Mouse (Mus musculus) thymus, adult 18-20 months (tissue): ENCODE data around the gene Vdac2.

Experiments used
- DNase-seq, 2 experiments: peaks; one replicate each; pipeline ENCODE4 v3.0.0; 2022; ENCODE audit warnings: mixed read lengths in 2 of 2

Vdac2 gene

DNA sequence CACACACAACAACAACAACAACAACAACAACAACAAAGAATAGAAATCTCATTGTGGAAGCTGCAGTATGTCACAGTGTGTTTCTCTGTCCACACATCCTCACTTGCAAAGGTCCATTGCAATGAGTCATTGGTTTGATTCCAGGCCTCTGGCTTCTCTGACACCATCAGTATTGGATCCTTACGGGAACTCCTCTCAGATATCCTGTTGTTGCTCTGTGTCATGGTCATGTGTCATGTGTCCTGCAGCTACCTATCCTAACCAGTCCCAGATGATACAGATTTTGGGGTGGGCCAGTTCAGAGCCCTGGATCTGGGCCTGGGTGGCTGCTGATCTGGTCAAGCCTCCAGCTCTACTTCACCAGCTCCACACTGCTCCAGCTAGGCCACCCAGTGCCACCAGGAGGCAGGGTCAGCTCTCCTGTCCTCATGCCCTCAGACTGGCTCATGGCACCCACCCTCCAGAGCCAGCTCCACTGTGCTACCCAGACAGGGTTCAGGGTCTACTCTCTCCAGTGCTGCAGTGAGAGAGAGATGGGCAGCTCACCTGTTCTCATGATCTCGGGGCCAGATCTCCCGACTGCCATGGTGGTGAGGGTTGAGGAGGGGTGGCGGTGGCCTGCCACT is 4.0 kb upstream of the Vdac2 start:
- no peak for DNase-seq

DNA sequence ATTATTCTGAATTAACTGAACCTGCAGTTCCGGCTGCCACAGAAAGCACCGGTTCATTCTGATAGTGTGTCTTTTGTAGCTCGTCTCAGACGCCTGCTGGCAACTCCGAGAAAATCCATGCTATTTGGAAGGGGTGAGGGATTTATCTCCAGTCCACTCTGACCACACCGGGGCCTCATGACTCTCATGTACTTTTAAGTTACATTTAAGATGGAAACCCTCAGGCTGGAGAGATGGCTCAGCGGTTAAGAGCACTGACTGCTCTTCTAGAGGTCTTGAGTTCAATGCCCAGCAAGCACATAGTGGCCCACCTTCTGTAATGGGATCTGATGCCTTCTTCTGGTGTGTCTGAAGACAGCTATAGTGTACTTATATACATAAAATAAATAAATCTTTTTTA is 2.7 kb upstream of the Vdac2 start:
- DNase-seq, result no peak

DNA sequence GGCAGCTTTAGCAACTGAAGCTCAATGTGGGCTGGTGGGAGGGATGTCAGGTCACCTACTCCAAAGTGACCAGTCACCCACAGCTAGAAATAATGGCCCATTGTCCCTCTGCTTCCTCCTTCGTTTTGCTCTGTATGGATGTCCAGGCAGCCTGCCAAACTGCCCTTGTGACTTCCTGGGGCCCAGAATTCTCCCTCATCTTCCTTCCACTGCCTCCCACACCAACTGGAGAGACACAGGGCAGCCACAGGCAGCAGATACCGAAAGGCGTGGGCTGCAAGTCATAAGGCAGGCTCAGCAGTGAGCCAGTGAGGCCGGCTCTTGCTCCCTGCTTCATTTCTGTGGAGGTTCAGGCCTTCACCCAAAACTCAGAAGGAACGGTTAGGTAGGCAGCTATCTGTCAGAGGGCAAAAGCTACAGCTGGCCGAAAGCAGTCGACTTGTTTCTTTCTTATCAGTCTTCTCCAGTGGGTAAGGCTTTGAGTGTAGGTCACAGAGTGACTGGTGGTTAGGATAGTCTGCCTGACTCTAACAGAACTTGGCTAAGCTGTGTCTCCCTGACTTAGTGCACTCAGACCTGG is 2.2 kb upstream of the Vdac2 start:
- DNase-seq, result no peak

DNA sequence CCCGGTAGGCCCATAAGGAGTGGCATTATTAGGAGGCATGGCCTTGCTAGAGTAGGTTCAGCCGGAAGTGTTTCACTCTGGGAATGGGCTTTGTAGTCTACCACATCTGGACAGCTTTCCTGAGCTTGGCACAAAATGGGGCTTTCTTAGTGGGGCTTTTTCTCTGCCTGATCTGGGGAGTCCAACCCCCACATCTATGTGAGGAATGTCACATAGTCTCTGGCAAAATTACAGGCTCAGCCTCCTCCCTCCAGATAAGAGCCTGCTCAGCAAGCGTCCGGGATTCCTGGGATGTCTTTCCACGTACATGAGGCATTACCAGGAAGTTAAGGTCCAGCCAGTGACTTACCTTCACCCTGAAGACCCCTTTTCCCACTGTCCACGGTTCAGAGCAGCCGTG is 1.1 kb upstream of the Vdac2 start:
- no peak for DNase-seq

DNA sequence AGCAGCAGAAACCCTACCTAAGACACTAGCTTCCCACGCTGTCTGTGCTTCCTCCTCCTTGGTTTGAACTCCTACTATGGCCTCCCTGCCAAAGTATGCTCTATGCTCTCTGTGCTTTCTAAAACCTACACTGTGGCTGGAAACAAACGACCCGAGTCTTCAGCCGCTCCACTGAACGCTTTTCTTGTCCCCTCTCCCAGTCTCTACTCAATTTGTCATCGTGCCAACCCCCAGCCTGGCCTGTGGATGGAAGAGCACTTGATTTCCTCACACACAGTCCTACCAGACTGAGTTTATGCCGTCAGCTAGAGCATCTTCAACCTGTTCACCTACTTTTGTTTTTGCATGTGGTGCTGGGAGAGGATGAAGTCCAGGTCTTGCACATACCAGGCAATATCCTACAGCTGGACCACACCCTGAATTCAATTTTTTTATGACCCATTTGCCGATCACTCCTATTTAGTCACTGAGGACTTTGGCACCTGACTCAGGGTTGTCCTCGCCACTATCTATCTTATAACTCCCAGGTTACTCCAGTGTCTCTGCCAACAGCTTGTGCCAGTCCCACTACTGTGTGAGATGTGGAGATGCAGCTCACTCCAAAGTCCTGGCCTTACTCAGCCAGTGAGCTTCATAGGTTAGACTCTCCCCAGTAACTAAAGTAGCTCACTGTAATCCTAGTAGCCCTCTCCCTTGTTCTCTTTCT is 901 bp downstream of the Vdac2 start:
- DNase-seq, result no peak

DNA sequence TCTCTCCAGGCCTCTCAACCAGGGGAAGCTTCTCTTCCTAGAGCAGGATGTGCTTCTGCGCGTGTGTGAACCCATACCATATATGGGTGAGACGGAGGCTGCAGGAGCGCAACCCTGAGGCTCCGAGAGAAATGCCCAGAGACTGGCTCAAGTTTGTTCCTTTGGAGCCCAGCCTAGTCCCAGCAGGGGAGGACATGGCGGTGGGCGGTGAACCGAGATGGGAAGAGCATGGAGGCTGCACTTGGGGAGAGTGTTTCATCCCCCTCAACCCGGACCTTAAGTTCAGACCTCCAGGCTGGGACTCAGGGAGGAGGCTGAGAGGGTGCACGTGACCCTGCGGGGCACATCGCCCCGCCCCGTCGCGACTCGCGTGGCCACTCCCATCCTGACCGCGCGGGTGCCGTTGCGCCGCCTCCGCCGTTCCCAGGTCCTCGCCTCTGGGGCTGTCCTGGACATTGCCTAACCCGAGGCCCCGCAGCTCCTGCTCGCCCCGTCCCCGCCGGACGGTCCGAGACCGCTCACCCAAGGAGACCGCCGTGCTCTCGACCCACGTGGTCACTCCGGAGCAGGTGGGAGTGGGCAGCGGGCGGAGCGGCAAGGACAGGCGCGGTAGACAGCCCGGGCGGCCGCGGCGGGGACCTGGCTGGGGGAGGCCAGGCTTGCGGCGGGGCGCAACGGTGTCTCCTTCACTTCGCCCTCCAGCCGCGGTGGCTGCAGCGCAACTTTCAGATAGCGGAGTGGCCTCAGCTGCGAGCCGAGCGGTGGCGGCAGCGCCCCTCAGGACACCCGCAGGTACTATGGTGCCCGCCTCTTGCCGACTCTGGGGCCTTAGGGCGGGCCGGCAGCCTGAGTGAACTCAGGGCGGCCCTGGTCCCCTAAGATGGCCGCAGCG is 6.1 kb downstream of the Vdac2 start:
- peak; percentile 92 for DNase-seq

DNA sequence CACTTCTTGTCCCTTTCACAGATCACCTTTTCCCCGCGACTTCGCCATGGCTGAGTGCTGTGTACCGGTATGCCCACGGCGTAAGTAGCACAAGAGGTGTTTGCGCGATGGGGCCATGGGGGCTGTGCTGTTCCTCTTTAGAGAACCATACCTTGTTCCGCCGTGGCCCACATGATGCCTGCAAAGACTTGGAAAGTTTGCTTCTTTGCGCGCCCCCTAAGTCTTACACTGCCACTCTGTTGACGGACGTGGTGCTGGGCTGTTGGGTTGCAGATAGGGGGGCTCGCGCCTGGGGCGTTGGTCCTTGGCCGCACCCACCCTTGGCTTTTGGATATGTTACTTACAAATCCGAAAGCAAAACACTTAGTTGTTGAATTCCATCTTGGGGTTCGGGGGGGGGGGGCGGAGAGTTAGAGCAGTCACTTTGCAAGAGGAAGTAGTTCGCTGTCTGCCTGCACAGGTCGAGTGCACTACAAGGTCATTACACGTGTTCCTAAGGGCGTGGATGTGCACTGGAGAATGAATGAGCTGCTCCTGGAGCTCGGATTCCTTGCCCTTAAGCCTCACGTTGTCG is 6.9 kb downstream of the Vdac2 start:
- DNase-seq, result no peak

DNA sequence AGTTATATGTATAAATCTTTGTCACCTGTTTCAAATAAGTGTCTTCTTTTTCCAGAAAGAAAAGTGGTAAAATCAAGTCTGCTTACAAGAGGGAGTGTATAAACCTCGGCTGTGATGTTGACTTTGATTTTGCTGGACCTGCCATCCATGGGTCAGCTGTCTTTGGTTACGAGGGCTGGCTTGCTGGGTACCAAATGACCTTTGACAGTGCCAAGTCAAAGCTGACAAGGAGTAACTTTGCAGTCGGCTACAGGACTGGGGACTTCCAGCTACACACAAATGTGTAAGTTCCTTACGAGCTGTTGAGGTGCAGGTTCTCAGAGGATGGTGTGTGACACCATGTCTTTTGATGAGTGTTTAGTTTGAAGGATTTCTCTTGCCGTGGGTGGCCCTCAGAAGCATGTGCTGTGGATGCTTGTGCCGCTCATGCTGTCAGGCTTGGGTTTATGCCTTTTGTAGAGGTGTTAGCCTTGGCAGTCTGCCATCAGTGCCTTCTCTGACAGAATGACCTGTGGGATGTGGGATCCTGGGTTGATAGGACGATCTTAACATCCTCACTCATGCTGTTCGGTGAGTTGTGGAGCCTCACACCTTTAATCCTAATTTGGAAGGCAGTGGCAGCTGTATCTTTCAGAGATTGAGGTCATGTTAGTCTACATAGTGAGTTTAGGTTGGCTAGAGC is 13.4 kb downstream of the Vdac2 start:
- DNase-seq, result no peak

DNA sequence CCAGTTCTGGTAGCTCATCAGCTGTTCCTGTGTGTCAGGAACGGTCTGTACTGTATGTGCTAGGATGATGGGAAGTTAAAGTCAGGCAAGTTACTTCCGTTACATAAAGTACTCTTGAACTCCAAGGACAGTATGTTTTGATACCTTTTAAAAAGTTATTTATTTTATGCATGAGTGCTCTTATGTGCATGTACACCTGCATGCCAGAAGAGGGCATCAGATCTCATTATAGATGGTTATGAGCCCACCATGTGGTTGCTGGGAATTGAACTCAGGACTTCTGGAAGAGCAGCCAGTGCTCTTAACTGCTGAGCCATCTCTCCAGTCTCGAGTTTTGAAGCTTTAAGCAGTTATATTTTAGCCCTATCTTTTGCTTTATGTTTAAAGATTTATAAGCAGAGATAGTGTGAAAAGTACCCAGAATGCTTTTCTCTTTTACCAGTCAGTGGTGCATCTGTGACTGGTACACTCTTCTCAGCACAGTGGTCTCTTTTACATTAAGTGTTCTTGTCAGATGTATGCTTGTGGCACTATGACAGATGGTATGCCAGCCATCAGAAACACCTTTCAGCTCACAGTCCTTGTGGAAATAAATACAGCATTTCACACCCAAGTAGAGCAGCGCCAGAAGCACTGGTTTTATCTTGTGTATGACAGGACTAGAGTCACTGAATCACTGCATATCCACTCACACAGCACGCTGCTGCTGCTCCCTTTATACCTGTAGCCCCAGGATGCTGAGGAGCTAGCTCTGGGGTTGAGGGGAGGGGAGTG is 17.0 kb downstream of the Vdac2 start:
- no peak for DNase-seq

DNA sequence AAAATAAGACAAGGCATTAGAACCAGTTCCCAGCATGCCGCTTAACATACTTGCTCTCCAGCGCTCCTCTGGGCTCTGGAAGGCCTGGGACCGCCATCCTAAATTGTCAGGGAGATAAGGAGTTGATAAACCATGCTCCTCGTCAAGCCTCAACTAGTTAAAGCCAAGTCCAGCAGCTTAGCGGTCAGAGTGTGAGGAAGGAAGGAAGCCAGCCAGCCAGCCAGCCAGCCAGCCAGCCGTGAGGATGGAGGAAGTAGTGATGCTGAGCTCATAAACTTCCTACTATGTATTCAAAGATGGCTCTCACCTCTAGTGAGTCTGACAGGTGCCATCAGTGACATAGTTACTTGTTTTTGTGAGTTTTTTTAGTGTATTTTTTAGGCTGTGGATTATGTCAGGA is 18.2 kb downstream of the Vdac2 start:
- no peak for DNase-seq

DNA sequence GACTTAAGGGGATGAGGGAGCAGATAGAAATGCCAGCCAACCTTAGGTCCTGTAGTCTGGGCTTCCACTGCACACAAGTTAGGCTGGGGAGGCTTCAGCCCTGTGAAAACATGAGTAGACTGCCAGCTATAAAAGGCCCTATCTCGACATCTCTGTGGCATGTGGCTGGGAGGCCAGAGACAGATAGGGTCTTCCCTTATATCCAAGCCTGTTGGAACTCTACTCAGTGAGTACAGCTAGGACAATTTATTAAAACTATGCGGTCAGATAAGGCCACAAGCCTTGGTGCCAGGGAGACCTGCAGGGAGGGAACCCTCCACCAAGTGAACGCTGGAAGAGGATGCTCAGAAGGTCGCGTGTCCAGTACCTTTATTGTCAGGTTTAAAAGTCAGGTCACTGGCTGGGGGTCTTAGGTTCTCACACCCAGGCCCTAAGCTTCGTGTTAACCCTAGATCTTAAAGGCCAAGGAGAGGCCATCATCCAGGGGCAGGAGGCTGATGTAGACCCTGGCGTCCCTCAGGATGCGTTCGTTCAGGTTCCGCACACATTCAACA is 21.9 kb downstream of the Vdac2 start:
- DNase-seq, result no peak

DNA sequence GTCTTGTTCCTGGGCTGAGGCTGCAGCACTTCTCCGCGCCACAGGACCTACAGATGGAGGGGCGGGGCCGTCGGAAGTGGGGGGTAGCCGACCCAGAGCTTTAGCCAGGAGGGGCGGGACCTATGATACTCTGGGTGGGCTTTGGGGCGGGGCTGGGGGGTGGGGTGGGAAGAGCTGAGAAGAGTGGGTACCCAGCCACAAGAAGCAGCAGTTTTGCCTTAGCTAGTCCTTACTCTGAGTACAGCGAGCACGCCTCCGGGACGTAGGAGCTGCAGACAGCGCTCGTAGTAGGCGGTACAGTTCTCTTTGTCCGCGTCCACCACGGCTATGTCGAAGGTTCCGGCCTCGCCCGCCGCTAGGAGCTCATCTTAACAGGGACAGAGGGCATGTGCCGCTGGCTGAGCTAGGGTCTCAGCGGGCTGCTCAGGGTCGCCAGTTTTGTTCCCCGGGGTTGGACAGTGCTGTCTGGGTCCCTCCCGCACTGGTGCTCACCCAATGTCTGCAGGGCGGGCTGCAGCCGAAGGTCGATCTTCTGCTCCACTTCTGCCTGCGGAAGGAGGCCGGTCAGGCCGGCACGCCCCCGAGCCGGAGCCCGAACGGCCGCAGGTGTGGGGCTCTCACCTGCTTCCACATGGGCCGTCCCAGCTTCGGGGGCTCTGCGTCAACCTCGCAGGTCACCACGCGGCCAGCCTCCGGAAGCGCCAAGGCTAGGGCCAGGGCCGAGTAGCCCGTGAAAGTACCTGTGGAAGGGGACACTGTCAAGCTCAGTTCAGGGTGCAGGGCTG is 22.5 kb downstream of the Vdac2 start:
- DNase-seq, result peak; percentile 47 to 49

DNA sequence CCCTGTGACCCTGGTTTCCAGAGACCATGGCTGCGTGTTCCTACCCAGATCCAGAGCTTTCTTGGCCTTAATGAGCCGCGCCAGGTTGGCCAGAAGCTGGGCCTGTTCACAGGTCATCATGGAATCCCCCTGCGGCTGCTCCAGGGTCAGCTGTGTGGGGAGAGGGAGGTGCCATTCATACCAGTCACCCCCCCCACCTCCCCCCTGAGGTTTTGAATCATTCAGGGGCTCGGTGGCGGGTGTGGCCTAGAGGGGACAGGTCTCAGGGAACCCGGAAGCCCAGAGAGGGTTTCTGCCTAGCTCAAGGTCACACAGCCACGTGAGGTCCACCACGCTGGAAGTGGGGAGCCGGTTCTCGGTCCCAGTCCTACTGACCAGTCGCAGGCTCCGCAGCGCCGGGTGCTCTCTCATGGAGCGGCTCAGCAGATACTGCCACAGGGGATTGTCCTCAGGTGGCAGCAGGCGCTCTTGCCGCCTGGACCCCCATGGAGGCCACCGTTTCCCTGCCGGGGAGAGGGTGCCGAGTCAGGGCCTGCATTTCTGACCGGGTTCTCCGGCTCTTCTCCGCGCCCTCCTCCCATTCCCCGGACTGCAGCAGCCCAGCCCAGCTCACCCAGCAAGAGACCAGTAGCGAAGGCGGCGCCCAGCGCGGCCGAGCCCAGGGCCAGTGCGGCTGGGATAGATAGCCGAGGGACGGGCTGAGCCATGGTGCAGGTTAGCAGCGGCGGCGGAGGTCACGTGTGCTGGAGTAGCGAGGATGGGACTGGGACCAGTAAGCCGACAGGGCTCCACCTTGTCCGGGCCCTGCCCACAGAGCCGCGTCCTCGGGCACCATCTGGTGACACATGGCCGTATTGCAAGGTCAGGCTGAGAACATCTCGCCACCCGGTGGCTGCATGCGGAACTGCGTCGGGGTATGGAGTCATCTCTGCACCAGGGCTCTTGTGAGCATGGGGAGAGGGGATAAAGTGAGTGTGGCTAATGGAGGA is 23.4 kb downstream of the Vdac2 start, which contains the start of gene Comtd1:
Gene Comtd1, minus strand, starts transcription at position 812 of the 989 bp plus-strand sequence.
- peak; percentile 82 to 86 for DNase-seq

DNA sequence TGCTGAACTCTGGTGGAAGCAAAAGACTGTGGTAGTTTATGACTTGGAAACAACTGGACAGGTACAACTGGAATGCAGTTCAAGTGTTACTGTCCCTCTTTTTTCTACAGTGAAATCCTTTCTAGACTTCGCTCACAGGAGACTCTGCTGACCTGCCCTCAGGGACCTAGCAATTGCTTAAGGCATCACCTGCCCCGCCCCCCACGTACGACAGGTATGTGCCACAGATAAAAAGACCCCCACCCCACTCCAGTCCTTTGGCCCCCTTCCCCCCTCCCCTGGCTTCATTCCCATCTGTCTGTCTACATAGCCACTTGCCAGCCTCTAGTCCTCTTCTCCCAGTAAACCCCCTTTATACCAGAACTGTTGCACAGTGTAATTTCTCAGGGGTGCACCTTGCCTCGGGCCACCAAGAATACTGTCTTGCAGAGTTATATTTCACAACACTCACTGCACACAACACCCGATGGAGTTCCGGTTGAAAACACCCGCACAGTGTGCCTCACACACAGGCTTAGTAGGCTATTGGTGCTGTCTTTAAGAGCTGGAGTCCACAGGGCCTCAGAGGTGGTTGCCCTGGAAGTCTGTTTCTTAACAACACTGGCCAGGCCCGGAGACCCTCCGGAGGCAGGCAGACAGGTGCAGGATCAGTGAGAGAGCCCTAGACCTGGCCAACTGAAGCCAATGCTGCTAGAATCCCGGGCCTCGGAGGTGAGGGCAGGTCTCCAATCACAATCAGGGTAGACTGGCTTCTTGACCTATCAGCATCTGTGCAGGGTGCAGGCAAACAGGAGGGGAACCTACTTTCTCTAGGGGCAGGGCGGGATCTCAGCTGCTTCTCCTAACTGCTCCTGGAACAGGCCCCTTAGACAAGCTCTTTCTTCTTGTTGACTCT is 24.7 kb downstream of the Vdac2 start:
- DNase-seq, result no peak

DNA sequence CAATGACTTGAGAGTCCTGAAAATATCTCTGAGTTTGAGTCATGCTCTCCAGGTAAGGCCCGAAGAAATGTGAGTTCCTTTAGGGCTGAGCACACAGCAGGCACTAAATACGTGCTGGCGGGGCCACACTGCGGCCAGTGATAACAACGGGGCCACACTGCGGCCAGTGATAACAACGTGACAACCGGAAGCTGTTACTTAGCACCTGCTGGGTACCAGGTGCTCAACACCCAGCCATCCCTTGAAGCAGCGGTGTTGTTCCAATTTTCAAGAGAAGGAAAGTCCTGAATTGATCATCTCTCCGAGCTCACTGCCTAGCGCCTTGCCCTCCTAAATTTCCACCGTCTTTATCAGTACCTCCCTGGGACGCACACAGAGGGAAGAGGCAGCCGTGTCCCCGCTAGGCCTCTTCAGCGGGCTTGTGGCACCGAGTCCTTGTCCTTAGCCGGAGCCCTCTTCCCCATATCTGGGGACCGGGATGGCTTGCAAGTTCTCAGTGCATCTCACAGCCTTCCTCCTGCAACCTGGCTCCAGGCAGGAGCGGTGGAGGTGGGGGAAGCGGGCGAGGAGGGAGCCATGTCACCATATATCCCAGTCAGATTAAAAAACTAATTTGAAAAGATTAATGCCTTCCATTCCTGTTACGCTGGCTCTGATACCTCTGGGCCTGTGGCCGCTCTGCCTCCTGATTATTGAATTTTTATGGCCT is 25.5 kb downstream of the Vdac2 start:
- no peak for DNase-seq

DNA sequence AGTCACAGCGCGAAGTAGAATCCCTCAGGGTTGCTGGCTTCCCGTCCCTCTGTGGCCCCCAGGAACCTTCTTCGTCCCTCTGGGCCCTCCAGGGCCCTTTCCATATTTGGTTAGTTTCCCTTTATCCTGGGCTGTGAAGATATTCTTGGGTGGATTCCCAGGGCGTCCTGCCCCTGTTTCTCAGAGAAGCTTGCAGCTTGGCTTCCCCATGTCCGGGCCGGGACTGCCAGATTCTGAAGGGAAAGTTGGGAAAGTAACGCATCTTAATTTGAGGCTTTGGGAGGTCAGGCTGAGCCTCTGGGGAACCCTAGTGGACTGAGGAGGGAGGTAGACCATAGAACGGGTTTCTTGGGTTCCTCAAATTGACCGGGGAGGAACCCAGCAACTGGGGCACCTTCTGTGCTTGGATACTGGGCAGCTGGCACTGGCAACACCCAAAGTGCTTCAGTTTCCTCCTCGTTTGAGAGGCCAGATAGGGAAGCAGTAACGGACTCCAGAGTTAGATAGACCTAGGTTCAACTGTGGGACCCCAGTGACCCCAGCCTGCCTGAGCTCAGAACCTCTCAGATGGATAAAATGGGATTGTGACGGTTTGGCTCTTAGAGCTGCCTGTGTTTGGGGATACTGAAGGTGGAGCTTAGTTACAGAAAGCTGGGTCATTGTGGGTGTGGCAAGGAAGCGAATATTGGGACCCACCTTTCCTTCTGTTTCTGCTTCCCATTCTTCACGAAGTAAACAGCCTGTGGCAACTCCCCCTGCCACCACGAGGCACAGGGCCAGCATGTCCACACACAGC is 27.2 kb downstream of the Vdac2 start:
- no peak for DNase-seq
